Mouse (Mus musculus) brain, embryonic 18.5 days (tissue): Measurements from ENCODE around the gene Armc3.

ENCODE experiments used
- DNase-seq: peaks from one replicate; pipeline ENCODE4 v3.0.0-alpha.2; 2012; ENCODE audit warnings: low read depth, low spot score

Armc3 gene

GRCm38 (mm10) chr2:19198452-19199365 is at the start of gene Armc3:
Armc3 (plus strand) TSS chr2:19199302.
- peak; percentile 57 for DNase-seq

GRCm38 (mm10) chr2:19152687-19153086 is 46.4 kb upstream of the Armc3 start:
- DNase-seq, result no peak

- DNase-seq, result no peak
Observed at GRCm38 (mm10) chr2:19156176-19156575, 42.9 kb upstream of the Armc3 start.

- DNase-seq, result no peak
Observed at GRCm38 (mm10) chr2:19159539-19159938, 39.6 kb upstream of the Armc3 start.

- no peak for DNase-seq
Observed at GRCm38 (mm10) chr2:19160368-19161114, 38.6 kb upstream of the Armc3 start.

- DNase-seq, result no peak
Observed at GRCm38 (mm10) chr2:19164234-19164633, 34.9 kb upstream of the Armc3 start.

GRCm38 (mm10) chr2:19176827-19177236 is 22.3 kb upstream of the Armc3 start:
- DNase-seq, result no peak

GRCm38 (mm10) chr2:19199366-19199853 is 308 bp downstream of the Armc3 start:
- DNase-seq, result no peak

- DNase-seq, result no peak
Observed at GRCm38 (mm10) chr2:19200112-19200511, 1.0 kb downstream of the Armc3 start.

GRCm38 (mm10) chr2:19201682-19202081 is 2.6 kb downstream of the Armc3 start:
- DNase-seq, result no peak

GRCm38 (mm10) chr2:19234305-19234704 is 35.2 kb downstream of the Armc3 start:
- no peak for DNase-seq

GRCm38 (mm10) chr2:19235193-19235592 is 36.1 kb downstream of the Armc3 start:
- DNase-seq, result no peak

GRCm38 (mm10) chr2:19235614-19236013 is 36.5 kb downstream of the Armc3 start:
- no peak for DNase-seq

GRCm38 (mm10) chr2:19238771-19239170 is 39.7 kb downstream of the Armc3 start:
- DNase-seq, result no peak

GRCm38 (mm10) chr2:19249611-19250010 is 50.5 kb downstream of the Armc3 start:
- DNase-seq, result no peak

GRCm38 (mm10) chr2:19255037-19255436 is 55.9 kb downstream of the Armc3 start:
- DNase-seq, result no peak

- no peak for DNase-seq
Observed at GRCm38 (mm10) chr2:19257255-19257654, 58.2 kb downstream of the Armc3 start.

- no peak for DNase-seq
Observed at GRCm38 (mm10) chr2:19260399-19260798, 61.3 kb downstream of the Armc3 start.

- DNase-seq, result no peak
Observed at GRCm38 (mm10) chr2:19263375-19263774, 64.3 kb downstream of the Armc3 start.

- DNase-seq, result no peak
Observed at GRCm38 (mm10) chr2:19265834-19266233, 66.7 kb downstream of the Armc3 start.

- DNase-seq, result no peak
Observed at GRCm38 (mm10) chr2:19267396-19267795, 68.3 kb downstream of the Armc3 start.

- DNase-seq, result no peak
Observed at GRCm38 (mm10) chr2:19269955-19270354, 70.9 kb downstream of the Armc3 start.
